Mouse (Mus musculus): ENCODE results near the gene Edn2. TPM values are rescaled to one million over a fixed set of nuclear protein-coding genes. Genes with fewer than 3 reads are reported as not detected.
A peak's percentile ranks its signal among the peaks of the same experiment; 100 is the strongest.

Edn2 gene
- polyA plus RNA-seq, 1 experiment from 2014 or later = 0.18 TPM

DNA sequence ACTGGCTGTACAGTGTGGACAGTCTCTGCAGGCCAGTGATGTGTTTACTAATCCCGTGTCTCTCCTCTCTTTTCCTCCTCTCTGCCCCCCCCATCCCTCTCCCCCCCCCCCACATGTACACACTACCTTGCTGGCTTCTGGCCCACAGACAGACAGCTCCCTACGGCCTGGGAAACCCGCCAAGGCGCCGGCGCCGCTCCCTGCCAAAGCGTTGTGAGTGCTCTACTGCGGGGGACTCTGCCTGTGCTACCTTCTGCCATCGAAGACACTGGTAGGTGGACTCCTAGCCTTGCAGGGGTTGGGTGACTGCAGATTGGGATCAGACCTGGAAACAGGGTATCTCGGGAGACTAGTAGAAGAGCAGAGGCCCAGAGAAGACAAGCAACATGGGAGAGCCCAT is 2.2 kb downstream of the Edn2 start:
- peak; percentile 36; the same call in 1 of the 2 replicates for ATAC-seq
- Histone ChIP-seq H3K27ac (peak overlapping the region; percentile 44), H3K4me1 (peaks cover 43% of the 10 kb centered on the region), H3K9ac (no peak overlapping the region), H3K27me3 (no peaks in the 10 kb centered on the region; the same call in 1 of the 2 replicates), H3K36me3 (ENCODE audit: poor library complexity, severe bottlenecking) (no peaks in the 10 kb centered on the region), H3K9me3 (replicated peaks) (no peaks in the 10 kb centered on the region), H3K4me3 (no peak overlapping the region), H3K4me2 (no peak overlapping the region)
- WGBS = 55% methylated on average over 11 of the region's 11 CpGs

DNA sequence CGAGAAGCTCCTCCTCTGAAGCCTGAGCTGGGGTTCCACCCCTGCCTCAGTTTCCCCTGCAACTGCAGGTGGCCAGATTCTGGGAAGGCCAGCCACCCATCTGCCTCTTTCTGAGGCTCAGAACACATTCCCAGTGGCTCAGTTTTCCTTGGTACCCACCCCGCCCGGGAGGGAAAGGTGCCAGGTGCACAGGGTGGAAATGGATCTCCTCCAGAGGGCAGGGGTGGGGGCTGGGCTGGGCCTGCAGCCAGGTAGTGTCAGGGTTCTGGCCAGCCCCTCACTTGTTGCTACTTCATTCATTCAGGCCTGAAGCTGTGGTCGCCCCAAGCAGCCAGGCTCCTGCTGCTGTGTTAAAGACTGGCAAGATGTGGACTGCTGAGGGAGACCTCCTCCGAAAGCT is 3.3 kb downstream of the Edn2 start:
- ATAC-seq = no peak
- Histone ChIP-seq H3K4me3 (no peak overlapping the region), H3K9ac (no peak overlapping the region), H3K27ac (no peak overlapping the region), H3K27me3 (no peaks in the 10 kb centered on the region; the same call in 1 of the 2 replicates), H3K9me3 (replicated peaks) (no peaks in the 10 kb centered on the region), H3K36me3 (ENCODE audit: poor library complexity, severe bottlenecking) (no peaks in the 10 kb centered on the region), H3K4me2 (no peak overlapping the region), H3K4me1 (peaks cover 45% of the 10 kb centered on the region)
- WGBS = 77% methylated on average over 5 of the region's 5 CpGs

DNA sequence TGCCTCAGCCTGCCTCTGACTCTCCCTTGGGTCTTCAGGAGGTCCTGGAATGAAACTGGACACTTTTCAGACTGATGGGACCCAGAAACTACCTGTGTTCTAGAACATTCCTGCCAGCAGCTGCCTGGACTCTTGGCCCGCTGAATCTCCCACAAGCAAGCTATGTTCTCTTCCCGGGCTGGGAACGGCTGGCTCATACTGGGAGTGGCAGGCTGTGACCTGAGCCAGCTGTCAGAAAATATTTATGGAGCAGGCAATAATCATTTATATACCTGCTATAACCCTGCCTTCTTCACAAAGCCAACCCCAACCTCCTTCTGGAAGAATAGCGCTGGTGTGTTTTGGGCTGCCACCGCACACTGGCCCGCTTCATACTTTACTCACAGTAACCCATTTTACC is 6.8 kb downstream of the Edn2 start:
- Histone ChIP-seq H3K36me3 (ENCODE audit: poor library complexity, severe bottlenecking) (no peaks in the 10 kb centered on the region), H3K4me2 (no peak overlapping the region), H3K27ac (no peak overlapping the region), H3K4me1 (peaks cover 50% of the 10 kb centered on the region), H3K9me3 (replicated peaks) (no peaks in the 10 kb centered on the region), H3K9ac (no peak overlapping the region), H3K4me3 (no peak overlapping the region), H3K27me3 (no peaks in the 10 kb centered on the region; the same call in 1 of the 2 replicates)
- no peak for ATAC-seq
- WGBS = 94% methylated on average over 6 of the region's 6 CpGs

DNA sequence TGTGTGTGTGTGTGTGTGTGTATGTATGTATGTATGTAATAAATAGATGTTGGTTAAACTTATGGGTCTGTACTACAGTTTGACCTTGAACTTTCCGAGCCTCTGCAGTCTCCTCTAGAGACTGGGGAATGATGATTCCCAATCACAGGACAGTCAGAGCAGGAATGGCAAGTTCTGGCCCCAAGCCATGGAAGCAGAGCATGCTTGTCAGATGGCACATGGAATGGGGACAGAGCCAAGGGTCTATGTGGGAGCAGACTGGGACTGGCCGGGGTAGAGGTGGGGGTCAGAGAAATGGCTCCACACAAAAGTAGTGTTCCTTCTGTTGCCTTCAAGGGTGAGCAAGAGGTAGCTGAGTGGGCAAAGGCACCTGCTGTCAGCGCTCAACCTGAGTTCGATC is 7.3 kb downstream of the Edn2 start:
- no peak overlapping the region for H3K4me2 ChIP-seq
- no peaks in the 10 kb centered on the region; the same call in 1 of the 2 replicates for H3K27me3 ChIP-seq
- no peak overlapping the region for H3K4me3 ChIP-seq
- no peak for ATAC-seq
- peaks cover 44% of the 10 kb centered on the region for H3K4me1 ChIP-seq
- WGBS = 92% methylated on average over 4 of the region's 4 CpGs
- no peaks in the 10 kb centered on the region for H3K9me3 ChIP-seq (replicated peaks)
- H3K36me3 ChIP-seq (ENCODE audit: poor library complexity, severe bottlenecking) = no peaks in the 10 kb centered on the region
- H3K27ac ChIP-seq = no peak overlapping the region
- H3K9ac ChIP-seq = no peak overlapping the region

DNA sequence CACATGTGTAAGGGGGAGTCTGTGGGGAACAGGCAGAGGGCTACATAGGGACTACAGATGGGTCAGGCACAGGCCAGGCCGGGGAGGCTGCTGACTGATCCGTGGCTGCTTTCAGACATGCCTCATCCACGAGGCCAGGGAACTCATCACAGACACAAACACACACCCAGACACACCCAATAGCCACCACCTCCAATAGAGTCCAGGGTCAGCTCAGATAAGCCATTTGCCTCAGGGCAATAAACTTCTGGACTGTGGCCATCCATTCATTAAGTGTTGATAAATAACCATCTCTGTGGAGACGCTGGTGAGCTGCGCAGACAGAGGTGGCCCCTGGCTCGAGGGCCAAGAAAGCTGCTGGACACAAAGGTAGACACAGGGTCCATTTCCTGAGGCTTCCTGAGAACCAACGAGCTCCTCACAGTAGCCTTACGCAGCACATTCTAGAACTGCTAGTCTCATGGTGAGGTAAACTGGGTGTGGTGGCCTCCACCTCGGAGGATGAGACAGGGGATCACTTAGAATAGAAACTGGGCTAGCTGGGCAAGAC is 9.5 kb downstream of the Edn2 start:
- Histone ChIP-seq H3K9me3 (replicated peaks) (no peaks in the 10 kb centered on the region), H3K9ac (no peak overlapping the region), H3K27me3 (no peaks in the 10 kb centered on the region; the same call in 1 of the 2 replicates), H3K4me2 (no peak overlapping the region), H3K4me1 (peaks cover 33% of the 10 kb centered on the region), H3K4me3 (no peak overlapping the region), H3K36me3 (ENCODE audit: poor library complexity, severe bottlenecking) (no peaks in the 10 kb centered on the region), H3K27ac (no peak overlapping the region)
- no peak for ATAC-seq
- 78% methylated on average over 9 of the region's 9 CpGs for whole genome bisulfite sequencing

DNA sequence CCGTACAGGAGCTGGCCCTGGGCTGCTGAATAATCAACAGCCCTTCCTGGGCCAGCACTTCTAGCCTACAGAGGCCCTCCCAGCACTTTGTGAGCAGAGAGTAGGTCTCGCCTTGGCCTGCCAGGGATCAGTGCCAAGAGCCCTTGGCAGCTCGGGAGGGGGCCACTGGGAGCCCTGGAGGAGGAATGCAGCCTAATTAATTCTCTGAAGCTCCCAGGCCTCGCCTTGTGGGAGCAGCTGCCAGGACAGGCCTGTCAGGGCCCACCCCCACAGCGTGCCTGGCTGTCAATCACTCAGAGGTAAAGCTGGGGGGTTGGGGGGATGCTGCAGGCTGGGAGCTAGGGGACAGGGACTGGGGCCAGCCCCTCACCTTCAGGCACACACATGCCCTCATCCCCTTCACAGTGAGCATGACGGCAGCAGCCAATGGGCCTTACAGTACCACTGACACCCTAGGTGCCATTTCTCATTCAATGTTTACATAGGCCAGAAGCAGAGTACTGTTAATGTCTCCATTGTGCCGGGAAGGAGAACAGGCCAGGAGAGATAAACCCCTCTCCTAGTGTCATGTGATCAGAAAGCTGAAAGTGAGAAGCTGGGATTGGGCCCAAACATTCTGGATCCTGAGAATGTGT is 11.2 kb downstream of the Edn2 start:
- H3K9ac ChIP-seq = no peak overlapping the region
- no peak overlapping the region for H3K4me3 ChIP-seq
- WGBS = 12% methylated on average over 7 of the region's 7 CpGs
- no peaks in the 10 kb centered on the region for H3K27me3 ChIP-seq
- H3K36me3 ChIP-seq (ENCODE audit: poor library complexity, severe bottlenecking) = no peaks in the 10 kb centered on the region
- peak; percentile 96 for ATAC-seq
- H3K4me2 ChIP-seq = no peak overlapping the region
- H3K27ac ChIP-seq = peak overlapping the region; percentile 62
- H3K9me3 ChIP-seq (replicated peaks) = no peaks in the 10 kb centered on the region
- H3K4me1 ChIP-seq = peaks cover 33% of the 10 kb centered on the region

DNA sequence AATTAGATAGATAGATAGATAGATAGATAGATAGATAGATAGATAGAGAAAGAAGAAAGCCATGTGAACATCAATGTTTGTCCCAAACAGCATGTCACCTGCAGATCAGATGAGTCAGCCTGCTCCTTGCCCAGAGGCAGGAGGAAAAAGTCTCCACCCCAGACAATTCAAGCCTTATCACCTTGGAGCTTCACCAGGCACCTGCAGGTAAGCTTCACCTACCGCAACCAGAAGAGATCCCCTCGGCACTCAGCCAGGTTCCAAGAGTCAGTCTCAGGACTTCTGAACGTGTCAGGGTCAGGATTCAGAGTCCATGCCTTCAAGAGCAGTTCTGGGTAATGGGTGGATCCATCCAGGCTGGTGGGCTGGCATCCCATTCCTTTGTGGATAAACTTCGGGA is 18.1 kb downstream of the Edn2 start:
- Histone ChIP-seq H3K9ac (no peak overlapping the region), H3K27ac (no peak overlapping the region), H3K4me1 (peaks cover 9% of the 10 kb centered on the region), H3K4me3 (no peak overlapping the region), H3K36me3 (ENCODE audit: poor library complexity, severe bottlenecking) (no peaks in the 10 kb centered on the region), H3K27me3 (0 out of 2 replicates have a peak, but pooled peaks cover 4% of the 10 kb centered on the region), H3K4me2 (no peak overlapping the region), H3K9me3 (replicated peaks) (no peaks in the 10 kb centered on the region)
- ATAC-seq = no peak
- 81% methylated on average over 4 of the region's 4 CpGs for WGBS

DNA sequence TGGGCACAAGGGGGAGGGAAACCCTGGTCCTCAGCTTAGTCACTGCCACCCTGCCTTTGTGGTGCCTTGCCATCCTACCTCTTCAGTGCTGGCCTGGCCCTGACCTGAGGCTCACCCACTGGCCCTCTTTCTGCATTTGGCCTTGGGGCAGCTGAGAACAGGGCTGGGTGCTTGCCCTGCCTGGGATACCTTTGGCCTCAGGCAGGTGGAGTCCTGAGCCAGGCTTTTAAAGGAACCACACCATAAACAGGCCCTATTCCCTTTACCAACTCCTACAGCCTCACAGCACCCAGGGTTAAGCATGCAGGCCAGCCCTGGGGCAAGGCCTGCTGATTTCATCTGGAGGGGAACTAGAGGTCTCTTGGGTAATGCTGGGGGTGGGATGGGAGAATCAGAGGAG is 19.5 kb downstream of the Edn2 start:
- Histone ChIP-seq H3K27ac (no peak overlapping the region), H3K9me3 (replicated peaks) (no peaks in the 10 kb centered on the region), H3K4me3 (no peak overlapping the region), H3K36me3 (ENCODE audit: poor library complexity, severe bottlenecking) (no peaks in the 10 kb centered on the region), H3K4me2 (no peak overlapping the region), H3K27me3 (0 out of 2 replicates have a peak, but pooled peaks cover 4% of the 10 kb centered on the region), H3K4me1 (peaks cover 17% of the 10 kb centered on the region), H3K9ac (no peak overlapping the region)
- ATAC-seq = no peak

DNA sequence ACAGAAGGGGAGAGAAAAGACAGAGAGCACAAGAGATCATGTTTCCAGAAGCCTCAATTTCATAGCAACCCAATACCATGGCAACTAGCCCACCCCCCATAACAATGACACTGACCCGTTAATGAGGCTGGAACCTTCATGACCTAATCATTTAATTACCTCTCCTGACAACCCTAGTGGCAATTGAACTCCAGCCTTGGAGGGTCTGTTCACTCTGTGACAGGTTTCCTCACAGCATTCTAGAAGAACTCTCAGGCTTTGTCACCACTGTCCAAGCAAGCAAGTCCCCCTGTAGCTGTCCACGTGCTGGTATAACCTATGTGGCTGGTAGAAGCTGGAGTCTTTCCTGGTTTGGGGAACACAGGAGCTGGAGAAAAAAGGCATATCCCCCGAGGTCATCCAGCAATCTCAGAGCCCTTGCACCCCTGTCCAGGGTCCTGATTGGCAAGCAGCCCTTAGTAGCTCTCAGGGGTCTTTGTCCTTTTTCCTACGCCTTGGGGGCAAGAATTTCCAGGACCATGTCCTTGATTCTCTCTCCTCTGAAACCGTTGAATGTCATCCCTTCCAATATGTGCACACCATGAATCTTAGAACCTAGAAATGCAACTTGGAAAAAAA is 23.5 kb downstream of the Edn2 start:
- 18% methylated on average over 5 of the region's 5 CpGs for WGBS
- Histone ChIP-seq H3K9ac (no peak overlapping the region), H3K4me1 (peaks cover 36% of the 10 kb centered on the region), H3K4me3 (no peak overlapping the region), H3K4me2 (no peak overlapping the region), H3K36me3 (ENCODE audit: poor library complexity, severe bottlenecking) (no peaks in the 10 kb centered on the region), H3K9me3 (replicated peaks) (no peaks in the 10 kb centered on the region), H3K27me3 (0 out of 2 replicates have a peak, but pooled peaks cover 4% of the 10 kb centered on the region), H3K27ac (no peak overlapping the region)
- ATAC-seq = no peak

DNA sequence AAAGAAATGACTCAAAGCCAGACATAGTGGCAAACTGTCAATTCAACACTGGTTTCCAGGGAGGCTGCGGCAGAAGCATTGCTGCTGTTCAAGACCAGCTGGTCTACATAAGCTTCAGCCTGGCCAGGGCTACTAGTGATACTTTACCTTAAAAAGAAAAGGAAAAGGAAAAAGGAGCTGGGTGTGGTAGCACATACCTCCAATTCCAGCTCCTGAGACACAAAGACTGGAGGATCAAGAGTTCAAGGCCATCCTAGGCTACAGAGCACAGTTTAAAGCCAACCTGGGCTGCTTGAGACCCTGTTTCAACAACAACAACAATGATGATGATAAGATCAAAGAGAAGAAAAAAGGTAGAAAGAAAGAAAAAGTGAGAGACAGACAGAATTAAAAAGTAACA is 25.4 kb downstream of the Edn2 start:
- H3K36me3 ChIP-seq (ENCODE audit: poor library complexity, severe bottlenecking) = no peaks in the 10 kb centered on the region
- 88% methylated on average over 1 of the region's 1 CpGs for WGBS
- peaks cover 44% of the 10 kb centered on the region for H3K4me1 ChIP-seq
- no peak for ATAC-seq
- H3K27ac ChIP-seq = no peak overlapping the region
- no peak overlapping the region for H3K9ac ChIP-seq
- H3K27me3 ChIP-seq = no peaks in the 10 kb centered on the region
- H3K4me3 ChIP-seq = no peak overlapping the region
- no peak overlapping the region for H3K4me2 ChIP-seq
- no peaks in the 10 kb centered on the region for H3K9me3 ChIP-seq (replicated peaks)

DNA sequence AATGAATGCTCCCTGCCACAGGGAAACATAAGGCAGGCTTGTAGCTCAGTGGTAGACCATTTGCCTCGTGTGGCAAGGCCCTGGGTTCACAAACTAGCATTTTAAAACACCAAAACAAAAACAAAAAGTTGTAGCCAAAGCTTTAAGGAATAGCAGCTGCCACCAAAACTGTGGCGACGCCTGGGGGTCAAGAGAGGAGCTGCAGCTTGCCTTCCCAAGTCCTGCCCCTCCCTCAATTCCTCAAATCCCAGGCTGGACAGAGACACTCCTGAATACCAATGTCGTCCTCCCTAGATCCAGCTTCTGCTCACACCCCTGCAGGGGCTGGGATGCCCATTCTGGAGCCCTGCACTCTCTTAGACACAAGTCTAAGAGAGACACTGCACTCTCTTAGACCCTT is 25.9 kb downstream of the Edn2 start:
- 6% methylated on average over 4 of the region's 4 CpGs for WGBS
- no peak for ATAC-seq
- H3K27me3 ChIP-seq = no peaks in the 10 kb centered on the region
- H3K36me3 ChIP-seq (ENCODE audit: poor library complexity, severe bottlenecking) = no peaks in the 10 kb centered on the region
- H3K4me2 ChIP-seq = no peak overlapping the region
- no peaks in the 10 kb centered on the region for H3K9me3 ChIP-seq (replicated peaks)
- no peak overlapping the region for H3K4me3 ChIP-seq
- no peak overlapping the region for H3K9ac ChIP-seq
- H3K4me1 ChIP-seq = peaks cover 44% of the 10 kb centered on the region
- no peak overlapping the region for H3K27ac ChIP-seq

DNA sequence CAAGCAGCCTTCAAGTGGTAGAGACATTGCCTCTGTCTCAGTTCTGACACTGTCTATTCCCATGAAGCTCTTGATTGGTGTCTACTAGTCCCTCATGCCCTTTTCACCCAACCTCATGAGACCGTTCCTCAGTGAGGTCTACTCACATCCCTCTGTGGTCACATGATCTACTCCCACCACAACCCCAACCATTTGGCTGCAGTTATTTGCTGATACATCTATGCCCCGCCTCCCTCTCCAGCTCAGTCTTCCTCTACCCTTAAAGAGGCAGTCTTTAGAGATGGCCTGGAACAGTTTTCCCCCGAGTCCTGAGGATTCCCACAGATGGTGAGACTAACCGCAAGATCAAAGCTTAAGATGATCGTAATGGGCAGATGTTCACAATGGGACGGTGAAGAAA is 27.2 kb downstream of the Edn2 start:
- 69% methylated on average over 6 of the region's 6 CpGs for WGBS
- peaks cover 44% of the 10 kb centered on the region for H3K4me1 ChIP-seq
- no peaks in the 10 kb centered on the region for H3K27me3 ChIP-seq
- H3K27ac ChIP-seq = peak overlapping the region; percentile 80
- no peak overlapping the region for H3K4me3 ChIP-seq
- peak; percentile 14; the same call in 1 of the 2 replicates for ATAC-seq
- no peaks in the 10 kb centered on the region for H3K36me3 ChIP-seq (ENCODE audit: poor library complexity, severe bottlenecking)
- H3K4me2 ChIP-seq = no peak overlapping the region
- no peak overlapping the region for H3K9ac ChIP-seq
- no peaks in the 10 kb centered on the region for H3K9me3 ChIP-seq (replicated peaks)

Data from forebrain, embryonic 13.5 days (tissue).